Mouse (Mus musculus): ENCODE data around the gene Zwilch. TPM values are rescaled to one million over a fixed set of nuclear protein-coding genes. Genes with fewer than 3 reads are reported as not detected.
"Not testable (repeated sequence)": the region's sequence is repeated elsewhere in the genome, so short reads cannot be mapped to it uniquely, and the experiment has no call there.

The Zwilch gene
- total RNA-seq (2022): 1 to 10 TPM; 4.0 to 4.7 (median 4.4) TPM

DNA sequence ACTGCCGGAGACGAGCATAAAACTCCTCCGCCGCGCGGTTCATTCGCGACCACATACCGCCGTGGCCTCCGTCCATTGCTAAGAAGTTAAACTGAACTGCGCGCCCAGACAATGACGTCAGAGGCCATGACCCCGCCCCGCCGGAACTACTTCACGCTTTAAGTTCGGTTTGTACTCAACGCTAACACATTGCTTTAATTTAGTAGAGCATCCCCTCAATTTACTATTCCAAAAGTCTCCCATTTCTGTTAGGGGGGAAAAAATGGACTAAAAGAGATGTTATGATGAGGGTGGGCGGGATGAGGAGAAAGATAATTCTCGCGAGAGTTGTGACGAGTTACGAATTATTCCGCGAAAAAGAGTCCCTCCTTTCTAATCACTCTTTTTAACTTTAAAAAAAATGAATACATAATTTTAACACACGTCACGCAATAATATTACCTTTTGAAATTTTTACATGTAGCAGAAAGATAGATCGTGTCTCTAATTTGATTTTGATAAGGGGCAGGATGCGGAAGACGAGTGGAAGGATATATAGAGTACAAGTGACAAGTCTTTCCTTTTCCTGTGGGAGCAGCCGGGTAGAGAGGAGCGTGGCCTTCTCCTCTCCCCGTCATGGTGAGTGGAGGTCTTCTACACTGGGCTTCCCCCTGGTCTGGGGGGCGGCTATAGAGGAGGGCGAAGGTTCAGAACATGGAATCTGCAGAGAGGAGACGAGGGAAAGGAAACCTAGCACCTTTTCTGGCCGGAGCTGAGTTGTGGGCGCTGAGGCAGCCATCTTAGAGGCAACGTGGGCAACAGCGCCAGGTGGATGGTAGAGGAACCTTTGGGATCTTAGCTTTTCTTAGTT is at the start of gene Zwilch, which contains the start of gene Rpl4:
Gene Zwilch (minus strand): TSS at position 289 of the 850 bp plus-strand sequence.
Gene Rpl4 (plus strand): TSS at position 560 of the 850 bp plus-strand sequence.
- peak; percentile 50 to 77 for DNase-seq (ENCODE audit: low spot score in 2 of 2)

- DNase-seq (ENCODE audit: low spot score in 2 of 2): no peak
Observed at GRCm38 (mm10) chr9:64222098-64222497, 49.2 kb upstream of the Zwilch start.

DNA sequence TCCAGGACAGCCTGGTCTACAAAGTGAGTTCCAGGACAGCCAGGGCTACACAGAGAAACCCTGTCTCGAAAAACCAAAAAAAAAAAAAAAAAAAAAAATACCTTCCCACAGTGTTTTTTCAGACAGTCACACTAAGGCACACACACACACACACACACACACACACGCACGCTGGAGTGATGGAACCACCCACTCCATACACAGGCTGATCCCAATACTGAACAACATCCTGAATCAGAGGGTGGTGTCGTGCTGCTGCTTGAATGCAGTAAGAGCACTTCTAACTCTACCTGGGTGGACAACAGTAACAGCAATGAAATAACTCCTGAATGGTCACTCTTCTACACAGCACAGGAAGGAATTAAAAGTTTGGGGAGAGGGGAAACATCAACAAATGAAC is 48.6 kb upstream of the Zwilch start:
- peak in 1 of 2 experiments; percentile 59 for DNase-seq (ENCODE audit: low spot score in 2 of 2)

DNA sequence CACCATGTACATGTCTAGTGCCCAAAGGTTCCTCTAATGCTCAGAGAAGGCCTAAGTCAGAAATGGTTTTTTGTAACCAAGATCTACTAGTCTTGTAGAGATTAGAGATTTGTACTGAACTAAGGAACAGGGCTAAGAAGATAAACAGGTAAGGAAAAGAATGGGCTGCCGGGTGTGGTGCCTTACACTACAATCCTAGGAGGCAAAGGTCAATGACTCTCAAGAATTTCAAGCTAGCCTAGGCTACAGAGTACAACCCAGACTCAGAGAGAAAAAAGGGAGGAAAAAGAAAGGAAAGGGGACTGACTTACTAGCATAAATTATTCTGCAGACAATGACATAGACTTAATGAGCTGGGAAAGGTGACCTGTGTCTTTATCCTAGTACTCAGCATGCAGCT is 47.7 kb upstream of the Zwilch start:
- no peak for DNase-seq (ENCODE audit: low spot score in 2 of 2)

DNA sequence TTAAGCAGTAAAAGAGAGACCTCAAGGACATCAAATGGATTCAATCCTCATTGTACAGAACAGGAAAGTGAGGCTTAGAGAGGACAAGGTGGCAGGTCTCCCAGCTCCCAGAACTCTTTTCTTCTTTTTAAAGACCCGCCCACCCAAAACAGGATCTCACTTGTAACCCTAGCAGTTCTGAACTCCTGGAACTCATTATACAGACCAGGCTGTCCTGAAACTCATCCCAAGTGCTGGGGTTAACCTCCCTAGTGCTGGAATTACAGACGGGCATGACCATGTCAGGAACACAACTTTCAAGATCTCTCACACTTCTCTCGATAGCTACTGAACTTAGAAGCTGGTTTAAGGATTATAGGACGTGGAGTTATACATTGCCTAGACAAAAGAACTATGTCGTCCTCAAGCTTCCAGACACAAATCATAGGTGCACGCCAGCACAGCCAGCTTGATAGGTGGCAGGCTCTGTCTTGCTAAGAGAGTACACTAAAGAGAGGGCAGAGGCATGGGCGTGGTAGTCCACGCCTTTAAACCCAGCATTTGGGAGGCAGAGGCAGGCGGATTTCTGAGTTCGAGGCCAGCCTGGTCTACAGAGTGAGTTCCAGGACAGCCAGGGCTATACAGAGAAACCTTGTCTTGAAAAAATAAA is 47.0 kb upstream of the Zwilch start:
- no peak for DNase-seq (ENCODE audit: low spot score in 2 of 2)

GRCm38 (mm10) chr9:64219305-64219704 is 46.4 kb upstream of the Zwilch start:
- DNase-seq (ENCODE audit: low spot score in 2 of 2): no peak

GRCm38 (mm10) chr9:64217887-64218286 is 45.0 kb upstream of the Zwilch start:
- DNase-seq (ENCODE audit: low spot score in 2 of 2): no peak

DNA sequence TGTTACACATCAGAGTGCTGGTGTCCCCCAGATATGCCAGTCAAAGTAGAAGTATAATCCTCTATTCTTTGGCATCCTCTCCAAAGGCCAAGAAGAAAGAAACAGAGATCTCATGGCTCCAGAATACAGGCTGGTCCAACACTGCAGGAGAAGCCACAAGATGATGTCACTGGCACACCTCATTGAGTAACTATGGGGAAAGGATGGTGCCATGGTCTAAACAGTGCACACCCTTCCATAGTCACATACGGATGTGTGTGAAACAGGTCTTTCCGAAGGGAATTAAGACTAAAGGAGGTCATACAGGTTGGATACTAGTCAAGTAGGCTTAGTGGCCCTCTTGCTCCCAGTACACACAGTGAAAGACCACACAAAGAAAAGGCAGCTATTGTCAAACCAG is 43.7 kb upstream of the Zwilch start:
- no peak for DNase-seq (ENCODE audit: low spot score in 2 of 2)

DNA sequence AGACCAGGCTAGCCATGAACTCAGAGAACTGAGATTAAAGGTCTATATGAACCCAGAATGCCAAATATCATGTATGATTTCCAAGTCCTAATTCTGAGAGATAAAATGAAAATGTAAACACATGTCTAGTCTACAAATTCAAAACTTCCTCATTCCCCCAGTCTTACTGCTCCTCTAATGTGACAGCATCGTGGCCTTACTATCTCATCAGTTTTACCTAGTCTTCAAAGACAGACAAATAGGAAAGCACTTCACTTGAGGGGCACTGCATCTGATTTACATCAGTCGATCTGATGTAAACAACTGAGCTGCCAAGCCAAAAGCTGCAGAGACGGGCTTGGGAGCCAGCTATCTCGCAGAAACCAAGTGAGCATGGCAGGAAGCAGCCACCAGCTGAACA is 43.2 kb upstream of the Zwilch start:
- no peak for DNase-seq (ENCODE audit: low spot score in 2 of 2)

GRCm38 (mm10) chr9:64214452-64214851 is 41.5 kb upstream of the Zwilch start:
- DNase-seq (ENCODE audit: low spot score in 2 of 2): no peak

DNA sequence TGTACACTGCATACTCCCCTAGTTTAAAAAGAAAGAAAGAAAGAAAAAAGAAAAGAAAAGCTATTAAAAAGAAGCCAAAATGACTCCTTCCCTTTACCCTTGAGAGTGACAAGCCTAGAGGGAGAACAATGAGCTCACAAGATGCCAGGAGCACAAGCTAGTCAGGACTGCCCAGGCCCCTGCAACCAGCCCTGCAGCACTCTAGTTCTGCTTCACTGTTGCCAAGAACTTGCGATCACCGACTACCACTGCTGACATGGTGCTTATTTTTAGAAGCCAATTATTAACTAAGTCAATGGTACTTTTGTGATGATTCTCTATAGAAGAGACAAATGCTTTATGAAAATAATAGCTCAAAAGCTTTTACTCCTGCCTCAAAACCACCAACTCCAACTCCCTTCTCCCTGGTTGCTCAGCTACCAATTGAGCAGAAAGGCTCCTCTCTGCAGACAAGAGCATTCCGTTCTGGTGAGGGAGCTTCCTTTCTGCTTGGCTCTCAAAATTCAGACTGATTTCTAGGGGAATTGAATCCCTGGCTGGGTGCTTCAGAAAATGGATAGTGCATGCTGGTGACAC is 34.7 kb upstream of the Zwilch start:
- no peak for DNase-seq (ENCODE audit: low spot score in 2 of 2)

DNA sequence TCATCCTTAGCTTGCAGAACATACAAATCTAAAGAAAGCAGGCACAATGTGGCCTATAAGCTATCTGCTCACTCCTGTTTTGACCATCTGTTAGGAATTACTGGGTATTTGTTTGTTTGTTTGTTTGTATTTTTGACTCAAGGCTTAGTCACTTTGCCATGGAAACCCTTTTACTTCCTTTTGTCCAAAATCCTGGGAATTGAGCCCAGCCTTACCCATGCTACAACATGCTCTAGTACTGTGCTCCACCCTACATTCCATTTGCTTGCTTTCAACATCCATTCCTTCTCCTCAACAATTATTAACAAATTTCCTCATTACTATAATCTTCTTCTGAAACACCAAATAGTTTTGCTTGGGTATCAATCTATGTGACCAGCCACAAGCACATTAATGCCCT is 30.0 kb upstream of the Zwilch start:
- DNase-seq (ENCODE audit: low spot score in 2 of 2): no peak

DNA sequence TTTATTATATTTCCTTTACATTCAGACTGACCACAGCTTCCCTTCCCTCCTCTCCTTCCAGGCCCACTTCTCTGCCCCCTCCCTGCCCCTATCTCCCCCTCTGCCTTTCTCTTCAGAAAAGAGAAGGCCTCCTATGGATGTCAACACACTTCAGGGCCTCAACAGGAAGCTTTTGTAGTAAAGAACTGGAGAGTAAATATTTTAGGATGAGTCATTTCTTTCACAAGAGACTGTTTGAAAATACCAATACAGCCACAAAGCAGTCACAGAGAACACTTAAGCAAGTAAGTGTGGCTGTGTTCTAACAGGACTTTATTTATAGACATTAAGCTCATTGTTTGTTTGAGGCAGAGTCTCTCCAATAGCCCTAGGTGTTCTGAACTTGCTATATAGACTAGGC is 29.4 kb upstream of the Zwilch start:
- no peak for DNase-seq (ENCODE audit: low spot score in 2 of 2)

DNA sequence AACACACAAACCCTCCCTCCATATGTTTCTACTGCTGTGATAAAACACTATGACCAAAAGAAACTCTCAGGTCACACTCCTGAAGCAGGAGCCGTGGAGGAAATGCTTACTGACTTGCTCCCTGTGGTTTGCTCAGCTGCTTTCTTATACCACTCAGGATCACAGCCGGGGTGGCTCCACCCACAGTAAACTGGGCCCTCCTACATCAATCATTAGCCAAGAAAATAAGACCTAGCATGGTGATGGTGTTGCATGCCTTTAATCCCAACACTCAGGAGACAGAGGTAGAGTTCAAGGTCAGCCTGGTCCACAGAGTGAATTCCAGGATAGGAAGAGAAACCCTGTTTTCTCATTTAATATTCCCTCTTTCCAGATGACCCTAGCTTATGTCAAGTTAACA is 27.0 kb upstream of the Zwilch start:
- no peak for DNase-seq (ENCODE audit: low spot score in 2 of 2)

DNA sequence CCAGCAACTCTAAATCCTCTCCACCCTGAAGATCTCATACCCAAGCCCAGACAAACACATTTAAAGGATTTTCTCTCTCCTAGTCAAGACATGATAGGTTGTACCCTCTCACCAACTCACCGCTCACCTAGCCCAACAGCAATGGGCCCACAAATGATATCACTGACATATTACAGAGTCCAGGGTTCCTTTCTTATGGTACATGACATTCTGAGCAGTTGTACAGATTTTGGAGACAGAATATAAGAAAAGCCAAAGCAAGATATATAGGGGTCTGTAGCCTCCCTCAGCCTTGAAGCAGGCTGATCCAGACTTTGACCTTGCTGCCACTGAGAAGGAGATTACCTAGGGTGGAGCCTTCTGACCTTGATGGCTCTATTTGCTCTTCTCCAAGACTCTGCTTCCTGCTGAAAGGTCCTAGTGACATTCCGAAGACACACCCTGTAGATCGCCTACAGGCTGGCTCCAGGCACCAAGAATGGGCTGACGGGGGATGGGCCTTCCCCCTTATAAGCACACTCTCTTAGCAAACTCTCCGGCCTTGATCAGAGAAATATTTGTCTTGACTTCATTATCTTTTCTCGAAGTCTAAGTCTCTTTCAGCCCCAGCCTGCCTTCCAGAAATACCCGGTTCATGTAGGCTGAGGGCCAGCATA is 26.0 kb upstream of the Zwilch start:
- not testable (repeated sequence) for DNase-seq (ENCODE audit: low spot score in 2 of 2)

DNA sequence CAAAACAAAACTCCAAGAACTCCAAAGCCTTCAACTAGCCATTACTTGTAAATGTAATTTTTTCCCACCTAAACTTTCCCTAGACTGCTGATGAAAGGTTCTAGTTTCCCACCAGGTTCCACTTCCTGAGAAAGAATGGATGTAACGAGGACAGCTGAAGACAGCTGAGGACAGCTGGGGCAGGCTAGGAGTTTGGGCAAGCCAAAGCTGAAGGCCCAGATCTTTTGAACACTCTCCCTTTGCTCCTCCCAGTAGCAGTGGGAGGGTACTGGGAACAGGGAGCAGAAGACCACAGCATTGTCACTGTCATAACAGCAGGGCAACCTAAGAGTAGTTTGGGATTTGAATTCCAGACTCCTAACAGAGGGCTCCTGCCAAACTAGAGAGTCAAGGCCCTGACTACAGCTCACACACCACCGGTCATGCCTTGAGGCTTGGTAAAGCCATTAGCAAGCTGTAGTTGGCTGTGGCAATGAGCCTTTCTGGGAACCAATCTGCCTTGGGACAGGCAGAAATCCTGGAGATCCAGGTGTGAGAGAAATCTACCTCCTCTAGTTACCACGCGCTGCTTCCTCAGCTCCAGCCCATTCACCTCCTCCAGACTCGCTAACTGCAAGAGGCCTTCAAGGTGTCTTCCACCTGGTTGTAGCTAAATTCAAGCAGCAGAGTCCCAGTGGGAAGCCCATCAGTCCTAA is 25.3 kb upstream of the Zwilch start:
- no peak for DNase-seq (ENCODE audit: low spot score in 2 of 2)

DNA sequence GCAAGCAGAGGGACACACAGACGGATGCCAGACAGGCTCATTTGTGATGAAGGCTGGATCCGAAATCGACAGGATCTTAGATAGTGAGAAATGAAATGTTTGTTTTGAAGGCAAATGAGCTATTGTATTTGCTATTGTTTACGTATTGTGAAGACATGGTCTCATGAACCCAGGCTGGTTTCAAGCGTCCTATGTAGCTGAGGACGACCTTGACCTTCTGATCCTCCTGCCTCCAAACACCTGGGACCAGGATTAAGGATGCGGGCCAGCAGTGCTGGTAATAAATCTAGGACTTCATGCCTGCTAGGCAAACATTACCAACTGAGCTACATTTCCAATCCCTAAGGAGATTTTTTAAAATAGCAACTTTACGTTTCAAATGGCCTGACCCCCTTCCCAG is 24.6 kb upstream of the Zwilch start:
- no peak for DNase-seq (ENCODE audit: low spot score in 2 of 2)

DNA sequence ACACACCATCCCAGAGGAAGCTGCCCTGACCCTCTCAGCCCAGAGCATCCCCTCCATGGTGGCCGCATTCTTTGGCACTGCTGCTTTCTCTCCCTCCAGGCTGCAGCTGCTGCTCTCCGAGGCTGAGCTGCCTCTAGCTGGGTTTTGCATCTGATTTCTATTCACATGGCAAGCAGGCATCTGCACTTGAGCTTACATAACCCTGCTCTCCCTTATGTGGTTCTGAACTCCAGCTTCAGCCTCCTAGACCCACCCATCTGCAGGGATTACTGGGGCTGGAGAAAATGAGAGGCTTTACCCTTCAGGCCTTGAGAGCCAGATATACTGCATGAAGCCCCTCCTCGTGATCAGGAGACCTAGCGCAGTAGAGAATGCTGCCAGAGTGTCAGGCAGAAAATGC is 22.6 kb upstream of the Zwilch start:
- peak; percentile 59 to 80 for DNase-seq (ENCODE audit: low spot score in 2 of 2)

DNA sequence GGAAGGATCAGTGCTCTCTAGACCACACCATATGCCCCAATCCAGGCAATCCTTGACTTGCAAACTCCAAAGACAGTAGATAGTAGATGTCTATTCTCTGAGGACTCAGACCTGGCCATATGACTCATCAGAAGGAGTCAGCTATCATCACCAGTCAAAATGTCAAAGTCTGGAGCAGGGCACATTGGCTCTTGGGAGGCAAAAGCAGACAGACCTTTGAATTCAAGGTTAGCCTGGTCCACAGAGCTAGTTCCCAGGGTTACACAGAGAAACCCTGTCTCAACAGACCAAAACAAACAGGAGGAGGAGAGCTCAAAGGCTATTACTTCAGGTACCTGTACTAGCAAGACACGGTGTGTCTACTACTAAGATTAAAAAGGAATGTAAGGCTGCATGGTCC is 21.0 kb upstream of the Zwilch start:
- no peak for DNase-seq (ENCODE audit: low spot score in 2 of 2)

DNA sequence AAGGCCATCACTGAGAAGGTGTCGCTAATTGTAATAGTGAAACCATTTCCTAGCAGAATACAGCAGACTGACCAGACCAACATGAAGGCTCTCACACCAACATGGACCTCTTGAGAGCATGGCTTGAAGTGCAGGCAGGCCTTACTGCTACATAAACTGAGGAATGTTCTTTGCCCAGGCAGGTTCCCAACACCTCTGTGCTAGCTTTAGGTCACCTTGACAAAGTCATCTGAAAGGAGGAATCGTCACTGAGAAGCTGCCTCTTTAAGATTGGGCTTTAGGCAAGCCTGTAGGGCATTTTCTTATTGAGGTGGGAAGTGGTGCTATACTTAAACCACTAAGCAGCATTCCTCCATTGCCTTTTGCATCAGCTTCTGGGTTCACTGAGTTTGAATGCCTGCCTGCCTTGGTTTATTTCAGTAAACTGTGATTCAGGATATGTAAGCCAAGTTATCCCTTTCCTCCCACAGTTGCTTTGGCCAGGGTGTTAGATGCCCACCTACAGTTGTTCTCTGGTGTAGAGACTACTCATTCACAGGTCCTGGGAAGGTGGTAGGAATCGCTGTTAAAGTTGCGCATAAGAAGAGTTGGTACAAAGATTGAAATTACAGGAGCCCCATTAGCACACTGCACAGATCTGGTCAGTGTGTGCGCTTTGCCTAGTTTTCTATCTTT is 11.4 kb upstream of the Zwilch start:
- DNase-seq (ENCODE audit: low spot score in 2 of 2): no peak

- DNase-seq (ENCODE audit: low spot score in 2 of 2): not testable (repeated sequence)
Observed at GRCm38 (mm10) chr9:64183295-64183694, 10.4 kb upstream of the Zwilch start.

All from left cerebral cortex, adult 8-10 months (tissue).